Comparison of ENCODE assay signal across 18 mouse cellular contexts in the genomic region with DNA sequence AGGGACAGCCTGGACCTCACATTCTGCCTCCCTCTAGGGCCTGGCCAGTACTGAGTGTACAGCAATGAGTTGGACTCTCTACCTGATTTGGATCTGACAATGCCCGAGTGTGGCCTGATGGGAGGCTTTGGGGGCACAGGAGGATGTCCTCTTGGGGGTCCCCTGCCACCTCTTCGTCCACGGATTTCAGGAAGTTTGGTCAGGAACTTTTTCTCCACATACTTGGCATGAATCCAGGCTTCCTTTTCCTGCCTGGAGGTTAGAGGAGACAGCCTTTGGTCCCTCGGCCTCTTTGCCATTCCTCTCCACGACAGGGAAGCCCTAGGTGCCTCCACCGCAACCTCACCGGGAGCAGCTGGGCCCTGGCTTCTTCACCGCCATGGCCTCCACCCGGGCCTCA. TPM values are rescaled to one million over a fixed set of nuclear protein-coding genes. Genes with fewer than 3 reads are reported as not detected.
DNase-seq lines count a peak whose midpoint lies in the region; ATAC-seq and TF ChIP-seq lines count a peak whose summit lies in the region.
"Had no signal": no experiment of that assay in that cellular context is flagged by ENCODE, and none has a peak within 500 bp of the region (broad histone marks: within the 10 kb centered on the region; RNA-seq: fewer than 3 reads in every experiment).

No protein-coding gene starts in this region.

- H3K27me3 ChIP-seq in heart, embryonic 11.5 days (ENCODE audit: control insufficient read depth, insufficient read depth, low read length), result no peaks in the 10 kb centered on the region
- H3K27me3 ChIP-seq in lung, embryonic 14.5 days (ENCODE audit: insufficient read depth, low read length), result no peaks in the 10 kb centered on the region
- H3K27me3 ChIP-seq in heart, embryonic 16.5 days (ENCODE audit: control insufficient read depth, insufficient read depth, low read length), result no peaks in the 10 kb centered on the region
- H3K27me3 ChIP-seq in myocyte (ENCODE audit: control insufficient read depth, insufficient read depth, insufficient read length), result no peaks in the 10 kb centered on the region
- H3K27me3 ChIP-seq: liver, embryonic 15.5 days had no signal

- H3K4me1 ChIP-seq in heart, embryonic 11.5 days (ENCODE audit: control insufficient read depth, insufficient read depth, low read length), result peaks cover 32% of the 10 kb centered on the region
- H3K4me1 ChIP-seq in lung, embryonic 14.5 days (ENCODE audit: insufficient read depth), result peaks cover 15% of the 10 kb centered on the region
- H3K4me1 ChIP-seq in heart, embryonic 16.5 days (ENCODE audit: control insufficient read depth, insufficient read depth, low read length), result peaks cover 18% of the 10 kb centered on the region

- no peak overlapping the region for H3K4me3 ChIP-seq in heart, embryonic 11.5 days (ENCODE audit: low read depth, low read length)
- H3K4me3 ChIP-seq in lung, embryonic 14.5 days (ENCODE audit: low read depth, low read length), result no peak overlapping the region
- H3K4me3 ChIP-seq in heart, embryonic 16.5 days (ENCODE audit: low read length), result no peak overlapping the region
- no peak overlapping the region for H3K4me3 ChIP-seq in myocyte
- H3K4me3 ChIP-seq: erythroblast, embryonic 14.5 days; left cerebral cortex, adult 2 months; liver, embryonic 15.5 days; midbrain, embryonic 13.5 days; neural tube, embryonic 13.5 days had no signal

- TF ChIP-seq POLR2A in myocyte (IDR thresholded peaks at IDR 0.05; ENCODE audit: insufficient read length, low read depth), result no peak

- H3K36me3 ChIP-seq in heart, embryonic 11.5 days (ENCODE audit: control insufficient read depth, insufficient read depth, low read length), result no peaks in the 10 kb centered on the region
- no peaks in the 10 kb centered on the region for H3K36me3 ChIP-seq in lung, embryonic 14.5 days (ENCODE audit: insufficient read depth)
- no peaks in the 10 kb centered on the region for H3K36me3 ChIP-seq in heart, embryonic 16.5 days (ENCODE audit: control insufficient read depth, insufficient read depth)
- H3K36me3 ChIP-seq in myocyte (ENCODE audit: control insufficient read depth, insufficient read depth), result no peaks in the 10 kb centered on the region
- H3K36me3 ChIP-seq: midbrain, embryonic 13.5 days; neural tube, embryonic 13.5 days had no signal

- no peak for TF ChIP-seq CTCF in lung, embryonic 14.5 days (IDR thresholded peaks at IDR 0.05; ENCODE audit: low read depth)

- WGBS in heart, embryonic 11.5 days (ENCODE audit: insufficient replicate concordance), result 60% methylated on average over 9 of the region's 9 CpGs
- 45% methylated on average over 9 of the region's 9 CpGs for WGBS in lung, embryonic 14.5 days
- WGBS in heart, embryonic 16.5 days, result 56% methylated on average over 9 of the region's 9 CpGs

- peak overlapping the region; percentile 27; the same call in 1 of the 2 replicates for H3K4me2 ChIP-seq in heart, embryonic 11.5 days
- peak overlapping the region; percentile 36; the same call in 1 of the 2 replicates for H3K4me2 ChIP-seq in lung, embryonic 14.5 days
- peak overlapping the region; percentile 12; the same call in 1 of the 2 replicates for H3K4me2 ChIP-seq in heart, embryonic 16.5 days (ENCODE audit: low read depth, low read length)
- peak overlapping the region; percentile 31 for H3K4me2 ChIP-seq in myocyte (ENCODE audit: low read depth)
- H3K4me2 ChIP-seq: liver, embryonic 15.5 days; midbrain, embryonic 13.5 days; neural tube, embryonic 13.5 days had no signal

- no peak overlapping the region for H3ac ChIP-seq in myocyte (ENCODE audit: control insufficient read depth, insufficient read length)

- DNase-seq in heart, adult 11 months, result no peak
- DNase-seq in lung, embryonic 14.5 days, result peak; percentile 44
- no peak for DNase-seq in lung, postnatal 14 days
- DNase-seq in cerebellum, adult 8-10 months, result no peak
- no peak for DNase-seq in adrenal gland, adult 18-20 months (ENCODE audit: low spot score in 2 of 2)
- DNase-seq: adrenal gland, adult 2 months; retina, postnatal 1 day had no signal

- 0 out of 2 replicates have a peak overlapping the region, but pooled peaks have one; percentile 40 for H3K9ac ChIP-seq in heart, embryonic 11.5 days (ENCODE audit: low read depth, low read length)
- H3K9ac ChIP-seq in lung, embryonic 14.5 days, result no peak overlapping the region; the same call in 1 of the 2 replicates
- H3K9ac ChIP-seq in heart, embryonic 16.5 days (ENCODE audit: low read length), result no peak overlapping the region
- H3K9ac ChIP-seq: liver, embryonic 15.5 days; midbrain, embryonic 13.5 days; neural tube, embryonic 13.5 days had no signal

- H3K79me2 ChIP-seq in myocyte (ENCODE audit: control insufficient read depth, insufficient read depth), result peaks cover 12% of the 10 kb centered on the region

- no peaks in the 10 kb centered on the region for H3K9me3 ChIP-seq in heart, embryonic 11.5 days (replicated peaks; ENCODE audit: control insufficient read depth, low read length)
- no peaks in the 10 kb centered on the region for H3K9me3 ChIP-seq in lung, embryonic 14.5 days (ENCODE audit: low read depth, low read length)
- no peaks in the 10 kb centered on the region for H3K9me3 ChIP-seq in heart, embryonic 16.5 days (replicated peaks; ENCODE audit: control insufficient read depth, low read length)
- H3K9me3 ChIP-seq: liver, embryonic 15.5 days; midbrain, embryonic 13.5 days; neural tube, embryonic 13.5 days had no signal

- no peak for ATAC-seq in heart, embryonic 11.5 days (replicated peaks; ENCODE audit: insufficient number of reproducible peaks, low FRiP score, low TSS enrichment)
- no peak for ATAC-seq in lung, embryonic 14.5 days (ENCODE audit: insufficient read depth)
- no peak for ATAC-seq in heart, embryonic 16.5 days (replicated peaks; ENCODE audit: extremely low read depth, insufficient read depth, low FRiP score)
- ATAC-seq: midbrain, embryonic 13.5 days had no signal

- peak overlapping the region; percentile 35; the same call in 1 of the 2 replicates for H3K27ac ChIP-seq in heart, embryonic 11.5 days (ENCODE audit: low read depth, low read length)
- H3K27ac ChIP-seq in lung, embryonic 14.5 days (ENCODE audit: low read depth), result no peak overlapping the region; the same call in 1 of the 2 replicates
- peak overlapping the region; percentile 12; the same call in 1 of the 2 replicates for H3K27ac ChIP-seq in heart, embryonic 16.5 days (ENCODE audit: low read length)
- H3K27ac ChIP-seq: left cerebral cortex, adult 2 months; midbrain, embryonic 13.5 days; neural tube, embryonic 13.5 days had no signal

TF ChIP-seq in myocyte, 11 proteins besides CTCF, POLR2A, EP300 and RAD21:
- no peak for TF ChIP-seq MAX (IDR thresholded peaks at IDR 0.05; ENCODE audit: low read depth)
- no peak for TF ChIP-seq SRF (IDR thresholded peaks at IDR 0.05; ENCODE audit: control insufficient read depth, insufficient read length, low read depth)
- TF ChIP-seq MYOG (IDR thresholded peaks at IDR 0.05; ENCODE audit: control insufficient read depth in 1 of 3, insufficient read depth in 1 of 3, insufficient read length in 2 of 3, low read depth in 2 of 3), result no peak
- no peak for TF ChIP-seq TCF3 (IDR thresholded peaks at IDR 0.05; ENCODE audit: insufficient read length, low read depth)

RNA-seq across cellular contexts. Expression of a gene that starts 3.0 kb away (rescaled TPM):
- polyA plus RNA-seq in heart, embryonic 11.5 days (2014; fragmentation: Nextera tagmentation; extraction: Ambion mirVana), result 3.3 and 3.8 TPM in 2 replicates
- polyA plus RNA-seq in lung, embryonic 14.5 days (2014; fragmentation: Nextera tagmentation; extraction: Ambion mirVana), result 6.2 and 7.5 TPM in 2 replicates
- 3.9 and 4.3 TPM in 2 replicates for polyA plus RNA-seq in heart, embryonic 16.5 days (2015; fragmentation: Nextera tagmentation; extraction: Ambion mirVana)
- polyA plus RNA-seq in myocyte (2012; fragmentation: generic; extraction: Trizol), result 24.5 TPM
- 1 to 10 TPM; 3.6 to 6.0 TPM for total RNA-seq in adrenal gland, adult 18-20 months (2021)

RNA-seq across cellular contexts. Expression of a gene that starts 6.4 kb away (rescaled TPM):
- polyA plus RNA-seq in heart, embryonic 11.5 days (2014; fragmentation: Nextera tagmentation; extraction: Ambion mirVana), result not detected in 2 replicates
- not detected in 2 replicates for polyA plus RNA-seq in lung, embryonic 14.5 days (2014; fragmentation: Nextera tagmentation; extraction: Ambion mirVana)
- polyA plus RNA-seq in heart, embryonic 16.5 days (2015; fragmentation: Nextera tagmentation; extraction: Ambion mirVana), result not detected in 2 replicates
- not detected for polyA plus RNA-seq in myocyte (2012; fragmentation: generic; extraction: Trizol)
- total RNA-seq in adrenal gland, adult 18-20 months (2021), result not detected
- total RNA-seq: adrenal gland, adult 2 months; hematopoietic stem cell, adult 5-6 weeks; left cerebral cortex, adult 2 months had no signal
- polyA plus RNA-seq: adrenal gland, adult 2 months; C2C12; cortical plate, adult 2 months; erythroblast, embryonic 14.5 days; liver, embryonic 15.5 days; midbrain, embryonic 13.5 days; neural tube, embryonic 13.5 days had no signal

RNA-seq across cellular contexts. Expression of a gene that starts 11.1 kb away (rescaled TPM):
- polyA plus RNA-seq in heart, embryonic 11.5 days (2014; fragmentation: Nextera tagmentation; extraction: Ambion mirVana), result 7.2 and 8.1 TPM in 2 replicates
- polyA plus RNA-seq in lung, embryonic 14.5 days (2014; fragmentation: Nextera tagmentation; extraction: Ambion mirVana), result 0.38 and 0.83 TPM in 2 replicates
- polyA plus RNA-seq in heart, embryonic 16.5 days (2015; fragmentation: Nextera tagmentation; extraction: Ambion mirVana), result 10.8 and 19.9 TPM in 2 replicates
- polyA plus RNA-seq in myocyte (2012; fragmentation: generic; extraction: Trizol), result 1.4 TPM
- total RNA-seq in adrenal gland, adult 18-20 months (2021), result 1 to 10 TPM in 1 of 2 experiments, under 1 TPM in 1; 0.43 to 1.5 TPM
- total RNA-seq: left cerebral cortex, adult 2 months had no signal

RNA-seq across cellular contexts. Expression of a gene that starts 16.5 kb away (rescaled TPM):
- 5.3 and 5.8 TPM in 2 replicates for polyA plus RNA-seq in heart, embryonic 11.5 days (2014; fragmentation: Nextera tagmentation; extraction: Ambion mirVana)
- 11.3 and 14.1 TPM in 2 replicates for polyA plus RNA-seq in lung, embryonic 14.5 days (2014; fragmentation: Nextera tagmentation; extraction: Ambion mirVana)
- 4.1 and 4.4 TPM in 2 replicates for polyA plus RNA-seq in heart, embryonic 16.5 days (2015; fragmentation: Nextera tagmentation; extraction: Ambion mirVana)
- polyA plus RNA-seq in myocyte (2012; fragmentation: generic; extraction: Trizol), result 3.0 TPM
- total RNA-seq in adrenal gland, adult 18-20 months (2021), result under 1 TPM; 0.29 to 0.86 TPM

RNA-seq across cellular contexts. Expression of a gene that starts 16.6 kb away (rescaled TPM):
- 9.3 and 10.8 TPM in 2 replicates for polyA plus RNA-seq in heart, embryonic 11.5 days (2014; fragmentation: Nextera tagmentation; extraction: Ambion mirVana)
- polyA plus RNA-seq in lung, embryonic 14.5 days (2014; fragmentation: Nextera tagmentation; extraction: Ambion mirVana), result 12.5 and 13.1 TPM in 2 replicates
- 7.4 and 8.7 TPM in 2 replicates for polyA plus RNA-seq in heart, embryonic 16.5 days (2015; fragmentation: Nextera tagmentation; extraction: Ambion mirVana)
- 42.2 TPM for polyA plus RNA-seq in myocyte (2012; fragmentation: generic; extraction: Trizol)
- 10 to 100 TPM; 48.5 to 53.9 TPM for total RNA-seq in adrenal gland, adult 18-20 months (2021)
